Mouse (Mus musculus) cerebellum, adult 2 months (tissue): ENCODE measurements around the gene Gipc1. TPM values are rescaled to one million over a fixed set of nuclear protein-coding genes. Genes with fewer than 3 reads are reported as not detected.

Experiments
- DNase-seq, 2 experiments: peaks; one replicate each; pipeline ENCODE4 v3.0.0; 2021
- H3K27ac ChIP-seq: fragments of 200-500 bp; 2 replicates; pipeline ENCODE4 v1.5.1; 2012; ENCODE audit warnings: low read length, control low read depth, inconsistent platforms; ENCODE audit not compliant: insufficient read depth
- H3K27me3 ChIP-seq: fragments of 200-500 bp; 2 replicates; pipeline ENCODE4 v1.6.1; 2012; ENCODE audit warnings: inconsistent platforms, mild to moderate bottlenecking, low read length, moderate library complexity; ENCODE audit not compliant: control insufficient read depth, insufficient read depth
- H3K4me1 ChIP-seq: fragments of 200-500 bp; 2 replicates; pipeline ENCODE4 v1.6.1; 2011; ENCODE audit warnings: low read length; ENCODE audit not compliant: control insufficient read depth, insufficient read depth
- H3K4me3 ChIP-seq: fragments of 200-500 bp; replicated peaks from 2 replicates; pipeline ENCODE3; 2011; ENCODE audit warnings: mild to moderate bottlenecking, low read depth, low read length, control low read depth; ENCODE audit not compliant: insufficient read depth
- CTCF ChIP-seq: fragments of 200-500 bp; IDR thresholded peaks from 2 replicates; pipeline ENCODE4 v1.5.1; 2011; ENCODE audit warnings: low read depth, mild to moderate bottlenecking, control low read depth, low read length, moderate library complexity, borderline replicate concordance; ENCODE audit not compliant: insufficient read depth
- POLR2A ChIP-seq: fragments of 200-500 bp; IDR thresholded peaks from 2 replicates; pipeline ENCODE4 v1.6.1; 2011; ENCODE audit warnings: low read length, control low read depth, borderline replicate concordance; ENCODE audit not compliant: insufficient read depth
- WGBS: fragments of 180-500 bp; shearing (Covaris S2); methylation state at CpG from one replicate; pipeline ENCODE4 v1.1.7; 2018; 5-methylcytosine and 5-hydroxymethylcytosine counted together
- polyA plus RNA-seq: library from polyadenylated mRNA; depleted of rRNA; stranded (reverse); fragments of >200 nt; gene quantifications from 2 replicates; pipeline ENCODE4 v1.2.3, GENCODE M21; 2012

Gene Gipc1
- polyA plus RNA-seq, 1 experiment, result 51.3 TPM

DNA sequence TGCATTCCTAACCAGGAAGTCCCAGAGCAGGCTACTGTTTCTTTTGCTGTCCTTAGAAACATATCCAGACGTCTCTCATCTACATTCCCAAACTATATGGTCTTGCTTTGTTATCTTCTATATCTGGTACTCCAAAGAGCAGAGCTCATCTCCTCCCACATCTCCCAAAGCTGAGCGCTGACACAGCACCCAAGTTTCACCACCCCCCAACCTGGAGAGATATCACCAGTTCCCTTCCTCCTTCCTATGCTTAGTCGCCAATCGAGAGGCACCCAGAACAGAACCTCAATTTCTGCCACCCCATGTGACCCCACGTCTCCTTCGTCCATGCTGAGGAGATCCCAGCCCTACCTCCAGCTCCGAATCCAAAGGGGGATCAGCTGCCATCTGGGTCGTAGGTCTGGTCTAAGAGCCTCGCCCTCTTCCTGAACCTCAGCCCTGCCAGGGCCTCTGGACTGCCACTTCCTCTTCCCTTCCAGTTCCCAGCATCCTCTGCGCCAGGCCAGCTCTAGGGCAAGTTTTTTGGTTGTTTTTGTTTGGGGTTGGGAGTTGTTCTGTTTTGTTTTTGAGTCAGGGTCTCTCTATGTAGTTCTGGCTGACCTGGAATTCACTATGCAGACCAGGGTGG lies 41.2 kb downstream of the Gipc1 start:
- DNase-seq, result no peak
- TF ChIP-seq CTCF, result no peak
- no peak for TF ChIP-seq POLR2A
- Histone ChIP-seq H3K4me1 (peaks cover 14% of the 10 kb centered on the region), H3K4me3 (no peak overlapping the region), H3K27ac (no peak overlapping the region), H3K27me3 (no peaks in the 10 kb centered on the region)
- 86% methylated on average over 10 of the region's 10 CpGs for WGBS

DNA sequence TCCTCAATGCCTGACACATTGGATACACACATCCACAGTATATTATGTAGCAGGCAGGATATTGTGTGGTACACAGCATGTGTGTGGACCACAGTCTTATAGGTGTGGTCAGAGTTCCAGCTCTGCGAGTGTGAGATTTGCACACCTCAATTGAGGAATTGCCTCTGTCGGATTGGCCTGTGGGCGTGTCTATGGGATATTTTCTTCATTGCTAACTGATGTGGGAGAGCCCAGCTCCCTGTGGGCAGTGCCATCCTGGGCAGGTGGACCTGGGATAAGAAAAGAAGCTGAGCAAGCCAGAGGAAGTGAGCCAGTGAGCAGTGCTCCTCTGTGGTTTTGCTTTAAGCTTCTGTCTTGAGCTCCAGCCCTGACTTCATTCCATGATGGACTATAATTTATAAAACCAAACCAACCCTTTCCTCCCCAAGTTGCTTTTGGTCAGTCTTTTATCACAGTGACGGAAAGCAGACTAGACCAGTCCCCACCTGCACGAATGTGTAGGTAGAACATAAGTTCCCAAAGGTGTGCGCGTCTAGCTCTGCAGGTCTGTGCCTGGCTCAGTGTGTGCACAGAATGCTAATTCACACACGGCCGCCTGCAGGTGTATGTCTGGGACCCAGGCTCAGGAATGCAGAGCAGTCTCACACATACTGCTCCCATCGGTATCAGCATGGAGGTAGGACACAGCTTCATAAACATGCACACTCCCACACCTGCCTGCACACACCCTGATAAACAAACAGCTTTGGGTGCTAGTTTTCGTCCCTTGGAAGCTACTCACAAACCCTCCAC lies 42.1 kb downstream of the Gipc1 start:
- H3K27me3 ChIP-seq, result no peaks in the 10 kb centered on the region
- H3K27ac ChIP-seq, result no peak overlapping the region
- no peak for DNase-seq
- 82% methylated on average over 11 of the region's 11 CpGs for WGBS
- peaks cover 14% of the 10 kb centered on the region for H3K4me1 ChIP-seq
- TF ChIP-seq POLR2A (no peak), CTCF (no peak)
- no peak overlapping the region for H3K4me3 ChIP-seq

- no peak for TF ChIP-seq POLR2A
- no peak for TF ChIP-seq CTCF
- Histone ChIP-seq H3K27me3 (no peaks in the 10 kb centered on the region), H3K4me3 (no peak overlapping the region), H3K4me1 (peaks cover 14% of the 10 kb centered on the region), H3K27ac (no peak overlapping the region)
- WGBS, result 83% methylated on average over 17 of the region's 17 CpGs
- no peak for DNase-seq
Measured at GRCm38 (mm10) chr8:83695351-83696106, 43.1 kb downstream of the Gipc1 start.

- 27% methylated on average over 19 of the region's 19 CpGs for WGBS
- Histone ChIP-seq H3K27me3 (no peaks in the 10 kb centered on the region), H3K27ac (no peak overlapping the region), H3K4me3 (peak overlapping the region; percentile 70), H3K4me1 (peaks cover 14% of the 10 kb centered on the region)
- TF ChIP-seq CTCF (no peak), POLR2A (no peak)
- peak; percentile 28 to 29 for DNase-seq
Measured at GRCm38 (mm10) chr8:83697374-83698220, 45.1 kb downstream of the Gipc1 start.

DNA sequence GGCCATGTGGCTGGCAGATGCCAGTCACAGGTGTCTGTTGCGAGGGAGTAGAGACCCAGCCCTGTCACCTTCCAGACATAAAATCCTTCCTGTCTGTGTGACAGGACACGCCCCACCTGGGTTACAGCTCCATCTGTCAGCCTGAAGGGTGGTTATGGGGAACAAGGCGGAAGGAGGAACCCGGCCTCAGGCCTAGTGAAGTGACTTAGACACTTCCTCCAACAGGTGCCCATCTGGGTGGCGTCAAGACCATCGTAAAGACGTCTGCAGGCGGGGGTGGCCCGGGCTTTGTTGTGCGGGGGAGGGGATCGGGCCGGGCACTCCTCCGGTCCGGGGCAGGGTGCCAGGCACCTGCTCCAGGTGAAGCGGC lies 45.8 kb downstream of the Gipc1 start:
- Histone ChIP-seq H3K27ac (peak overlapping the region; percentile 88), H3K4me3 (peak overlapping the region; percentile 70), H3K27me3 (no peaks in the 10 kb centered on the region), H3K4me1 (peaks cover 14% of the 10 kb centered on the region)
- TF ChIP-seq POLR2A (no peak), CTCF (no peak)
- peak; percentile 63 to 72 for DNase-seq
- WGBS, result 1% methylated on average over 15 of the region's 15 CpGs

GRCm38 (mm10) chr8:83698661-83699453 lies 46.4 kb downstream of the Gipc1 start, which contains the start of gene Pkn1:
Pkn1 (minus strand) TSS chr8:83699179.
- Histone ChIP-seq H3K4me3 (peak within 1 kb of the TSS; percentile 70), H3K4me1 (peaks cover 14% of the 10 kb centered on the region), H3K27me3 (no peaks in the 10 kb centered on the region), H3K27ac (peak within 1 kb of the TSS; percentile 88)
- peak; percentile 78 to 80 for DNase-seq
- under 1% methylated on average over 83 of the region's 85 CpGs for WGBS
- TF ChIP-seq CTCF (no peak), POLR2A (peak; percentile 49; the same call in 1 of the 2 replicates)
